Mouse (Mus musculus) spleen, embryonic (tissue): Measurements from ENCODE around the gene Gm49337.
"Not testable (repeated sequence)": the region's sequence is repeated elsewhere in the genome, so short reads cannot be mapped to it uniquely, and the experiment has no call there.

Source experiments
- CTCF ChIA-PET: fragments of 350-600 bp; sonication (Branson Sonifier 250); formaldehyde crosslinking; loops from one replicate; lab custom pipeline; 2022; lab: Charles Lee

Gene Gm49337

GRCm38 (mm10) chr4:116204422-116204821 lies 31.2 kb downstream of the Gm49337 start:
- CTCF ChIA-PET, result no interaction called here

- CTCF ChIA-PET, result no interaction called here
These were observed 33.3 kb downstream of the Gm49337 start for GRCm38 (mm10) chr4:116206531-116206930.

GRCm38 (mm10) chr4:116208891-116209290 lies 35.7 kb downstream of the Gm49337 start:
- CTCF ChIA-PET, result no interaction called here

GRCm38 (mm10) chr4:116215895-116216605 lies 42.9 kb downstream of the Gm49337 start:
- CTCF ChIA-PET, result interaction anchor here (0.7 kb wide), 1 partner anchor 45 kb away, joined by 11 read pairs; no protein-coding TSS in a partner anchor

- CTCF ChIA-PET, result no interaction called here
These were observed 43.9 kb downstream of the Gm49337 start for GRCm38 (mm10) chr4:116217046-116217445.

- CTCF ChIA-PET, result not testable (repeated sequence)
These were observed 44.5 kb downstream of the Gm49337 start for GRCm38 (mm10) chr4:116217661-116218060.

GRCm38 (mm10) chr4:116219056-116219455 lies 45.9 kb downstream of the Gm49337 start:
- CTCF ChIA-PET, result no interaction called here

- CTCF ChIA-PET, result interaction anchor here (0.6 kb wide), 1 partner anchor 240 kb away, joined by 5 read pairs; no protein-coding TSS in a partner anchor
These were observed 47.0 kb downstream of the Gm49337 start for GRCm38 (mm10) chr4:116220071-116220650.

GRCm38 (mm10) chr4:116220780-116221139 lies 47.6 kb downstream of the Gm49337 start:
- CTCF ChIA-PET, result interaction anchor here (0.6 kb wide), 1 partner anchor 99 kb away, joined by 3 read pairs; no protein-coding TSS in a partner anchor

GRCm38 (mm10) chr4:116221140-116221851 lies 48.1 kb downstream of the Gm49337 start, which contains the start of gene Pik3r3:
TSS of gene Pik3r3 (plus strand) at chr4:116221618.
- CTCF ChIA-PET, result interaction anchor here (0.6 kb wide), 1 partner anchor 99 kb away, joined by 3 read pairs; no protein-coding TSS in a partner anchor

- CTCF ChIA-PET, result interaction anchor here (0.7 kb wide), 1 partner anchor 235 kb away, joined by 5 read pairs; no protein-coding TSS in a partner anchor
These were observed 49.0 kb downstream of the Gm49337 start for GRCm38 (mm10) chr4:116221996-116222842.

- CTCF ChIA-PET, result interaction anchor here (0.7 kb wide), 1 partner anchor 235 kb away, joined by 5 read pairs; no protein-coding TSS in a partner anchor
These were observed 49.6 kb downstream of the Gm49337 start for GRCm38 (mm10) chr4:116222843-116223119.

GRCm38 (mm10) chr4:116243377-116243776 lies 70.2 kb downstream of the Gm49337 start:
- CTCF ChIA-PET, result no interaction called here

- CTCF ChIA-PET, result no interaction called here
These were observed 71.1 kb downstream of the Gm49337 start for GRCm38 (mm10) chr4:116244240-116244639.

- CTCF ChIA-PET, result interaction anchor here (0.7 to 1.3 kb wide), 2 partner anchors 109 to 311 kb away, joined by 3 read pairs; partner anchors contain the start of gene Gpbp1l1
These were observed 72.7 kb downstream of the Gm49337 start for GRCm38 (mm10) chr4:116245926-116246325.

GRCm38 (mm10) chr4:116249986-116250385 lies 76.8 kb downstream of the Gm49337 start:
- CTCF ChIA-PET, result no interaction called here

- CTCF ChIA-PET, result no interaction called here
These were observed 95.0 kb downstream of the Gm49337 start for GRCm38 (mm10) chr4:116268220-116268619.

GRCm38 (mm10) chr4:116282211-116282610 lies 109.0 kb downstream of the Gm49337 start:
- CTCF ChIA-PET, result no interaction called here

GRCm38 (mm10) chr4:116291561-116291960 lies 118.4 kb downstream of the Gm49337 start:
- CTCF ChIA-PET, result interaction anchor here (0.7 kb wide), 1 partner anchor 157 kb away, joined by 3 read pairs; no protein-coding TSS in a partner anchor

- CTCF ChIA-PET, result no interaction called here
These were observed 120.1 kb downstream of the Gm49337 start for GRCm38 (mm10) chr4:116293296-116293695.

- CTCF ChIA-PET, result interaction anchor here (0.6 kb wide), 1 partner anchor 20 kb away, joined by 8 read pairs; no protein-coding TSS in a partner anchor
These were observed 127.7 kb downstream of the Gm49337 start for GRCm38 (mm10) chr4:116300878-116301355.
